Mouse (Mus musculus) stomach, postnatal 0 days (tissue): ENCODE data around the gene 1700018B08Rik.

Experiments
- CTCF ChIP-seq: IDR thresholded peaks from 2 replicates; pipeline ENCODE4 v1.5.1; 2016; ENCODE audit warnings: antibody characterized with exemption, low read depth, mild to moderate bottlenecking, moderate library complexity
- EP300 ChIP-seq: optimal IDR thresholded peaks from 2 replicates; pipeline ENCODE3; 2016; ENCODE audit warnings: antibody characterized with exemption

GRCm38 (mm10) chr8:121578676-121579451 is 34.7 kb upstream of the 1700018B08Rik start, which contains the start of gene Fbxo31:
- TF ChIP-seq CTCF, result no peak
- TF ChIP-seq EP300, result no peak
